Mouse (Mus musculus) brain, embryonic 14.5 days (tissue): Measurements from ENCODE around the gene Rimklb.

Experiments used
- CTCF ChIP-seq: fragments of 200-500 bp; IDR thresholded peaks from 2 replicates; pipeline ENCODE4 v1.5.1; 2012; ENCODE audit warnings: inconsistent platforms, mild to moderate bottlenecking, moderate library complexity, borderline replicate concordance; ENCODE audit not compliant: insufficient read depth, insufficient read length; ENCODE audit errors: extremely low read depth
- POLR2A ChIP-seq: fragments of 200-500 bp; IDR thresholded peaks from 2 replicates; pipeline ENCODE4 v1.6.1; 2012; ENCODE audit warnings: mild to moderate bottlenecking, inconsistent platforms, borderline replicate concordance; ENCODE audit not compliant: poor library complexity, insufficient read depth, insufficient read length, severe bottlenecking; ENCODE audit errors: extremely low read depth

DNA sequence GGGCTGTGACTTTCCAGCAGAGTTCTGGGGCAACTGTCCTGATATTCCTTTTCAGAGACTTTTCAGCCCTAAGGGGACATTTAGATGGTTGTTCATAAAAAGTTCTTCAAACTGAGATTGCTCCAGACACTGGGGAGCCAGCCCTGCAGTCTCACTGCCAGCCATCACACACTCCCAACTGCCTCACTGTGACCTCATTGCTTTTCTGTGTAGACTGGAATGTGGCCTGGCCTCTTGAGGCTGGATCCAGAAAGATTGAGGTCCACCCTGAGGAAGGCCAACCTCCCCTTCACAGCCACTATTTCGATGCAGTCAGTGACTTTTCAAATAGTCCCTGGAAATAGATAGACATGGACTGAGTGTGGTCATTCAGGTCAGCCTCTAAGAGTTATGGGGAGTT, 19.1 kb upstream of the Rimklb start:
- TF ChIP-seq CTCF (no peak), POLR2A (no peak)
